Mouse (Mus musculus): Measurements from ENCODE around the gene Phactr4.

Gene Phactr4

DNA sequence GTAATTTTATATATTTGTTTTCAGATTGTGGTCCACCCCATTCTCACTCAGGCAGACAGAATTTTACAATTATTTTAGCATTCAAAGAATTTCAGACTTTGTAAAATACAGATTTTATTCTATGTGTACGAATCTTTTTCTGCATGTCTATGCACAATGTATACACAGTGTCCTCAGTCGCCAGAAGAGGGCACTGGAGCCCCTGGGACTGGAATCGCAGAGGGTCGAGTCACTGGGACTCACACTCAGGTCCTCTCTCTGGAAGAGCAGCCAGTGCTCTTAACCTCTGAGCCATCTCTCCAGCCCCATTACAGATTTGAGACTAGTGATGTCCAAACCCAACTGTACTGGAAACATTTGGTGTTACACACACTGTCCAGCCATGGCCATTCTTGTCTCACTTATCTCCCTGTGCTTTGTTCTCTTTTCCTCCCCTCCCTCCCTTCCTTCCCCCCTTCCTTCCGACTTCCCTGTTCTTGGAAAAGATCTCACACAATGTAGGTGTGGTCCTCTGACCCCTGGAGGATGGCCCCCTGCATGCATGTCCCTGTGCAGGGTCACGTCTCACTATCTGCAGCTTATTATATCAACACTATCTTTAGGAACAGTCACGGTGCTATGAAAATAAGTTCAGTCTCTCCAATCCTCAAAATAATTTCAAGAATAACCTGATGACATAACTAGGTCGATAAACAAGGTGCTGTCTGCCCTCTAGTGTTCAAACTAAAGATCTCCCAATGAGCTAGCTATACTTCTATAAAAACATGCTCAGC, 10.8 kb downstream of the Phactr4 start:
- DNase-seq, result no peak

DNA sequence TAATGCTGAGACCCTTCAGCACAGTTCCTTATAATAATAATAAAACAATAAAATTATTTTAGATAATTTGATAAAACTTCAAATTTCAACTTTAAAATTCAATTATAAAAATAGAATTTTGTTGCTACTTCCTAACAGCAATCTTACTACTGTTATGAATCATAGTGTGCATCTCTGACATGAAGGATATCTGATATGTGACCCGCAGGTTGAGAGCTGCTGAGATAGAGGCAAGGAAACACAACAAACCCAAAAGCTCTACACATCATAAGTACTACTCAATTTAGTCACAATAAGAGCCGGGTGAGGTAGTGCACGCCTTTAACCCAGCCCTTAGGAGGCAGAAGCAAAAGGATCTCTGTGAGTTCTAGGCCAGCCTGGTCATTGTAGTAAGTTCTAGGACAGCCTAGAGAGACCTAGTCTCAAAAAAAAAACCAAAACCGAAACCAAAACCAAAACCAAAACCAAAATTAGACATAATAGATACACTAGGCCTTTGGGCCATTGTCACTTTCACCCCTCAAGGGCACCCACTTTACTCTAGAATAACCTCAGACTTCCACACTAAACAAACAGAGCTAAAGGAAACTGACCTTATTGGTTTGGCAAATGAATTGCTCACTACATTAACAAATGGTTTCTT, 12.6 kb downstream of the Phactr4 start:
- DNase-seq, result no peak

DNA sequence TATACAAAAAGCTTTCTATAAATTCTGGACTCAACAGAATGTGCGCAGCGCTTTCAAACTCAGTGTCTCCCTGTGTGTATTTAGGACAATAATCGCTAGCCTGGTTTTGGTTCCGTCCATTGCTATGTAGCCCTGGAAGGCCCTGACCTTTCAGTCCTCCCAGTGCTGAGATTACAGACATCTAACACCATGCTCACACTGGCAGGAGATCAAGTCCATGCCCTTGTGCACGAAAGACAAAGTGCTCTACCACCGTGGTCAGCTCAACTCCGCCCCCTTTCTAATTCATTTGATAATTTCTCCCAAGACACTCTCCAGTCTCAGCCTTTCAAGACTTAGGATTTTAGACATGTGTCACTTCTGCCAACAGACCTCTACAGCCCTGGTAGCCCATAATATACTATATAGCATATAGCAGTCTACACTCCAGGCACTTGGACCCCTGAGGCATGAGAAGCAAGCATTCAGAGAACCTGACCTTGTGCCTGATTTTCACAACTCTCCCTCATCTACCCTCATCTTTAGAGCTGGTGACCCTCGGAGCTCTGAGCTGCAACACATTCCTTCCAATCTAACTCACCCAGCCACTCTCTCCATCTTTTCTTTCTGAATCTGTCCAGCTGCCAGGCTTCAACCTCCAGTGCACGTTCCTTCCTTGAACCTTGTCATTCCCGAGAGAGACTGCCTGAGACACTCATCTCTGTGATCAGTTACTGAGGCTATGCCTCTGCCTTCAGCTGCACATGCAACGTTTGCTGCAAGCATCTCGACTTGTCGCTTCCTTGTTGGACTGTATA, 15.7 kb downstream of the Phactr4 start:
- no peak for DNase-seq

DNA sequence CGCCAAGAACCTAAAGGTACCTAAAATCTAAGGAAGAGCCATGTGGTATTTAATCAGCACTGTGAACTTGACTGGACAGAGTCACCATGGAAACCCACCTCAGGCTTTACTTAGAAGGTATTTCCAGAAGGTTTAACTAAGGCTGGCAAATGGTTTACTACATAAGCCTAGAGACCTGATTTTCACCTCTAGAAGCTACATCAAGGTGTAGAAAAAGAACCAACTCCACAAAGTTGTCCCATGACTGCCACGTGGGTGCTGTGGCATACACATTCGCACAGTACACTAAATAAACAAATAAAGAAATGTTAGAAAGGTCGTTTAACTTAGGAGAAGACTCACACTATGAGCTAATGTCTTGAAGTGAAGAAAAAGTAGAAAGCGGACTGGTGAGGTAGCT, 17.7 kb downstream of the Phactr4 start:
- DNase-seq, result no peak

DNA sequence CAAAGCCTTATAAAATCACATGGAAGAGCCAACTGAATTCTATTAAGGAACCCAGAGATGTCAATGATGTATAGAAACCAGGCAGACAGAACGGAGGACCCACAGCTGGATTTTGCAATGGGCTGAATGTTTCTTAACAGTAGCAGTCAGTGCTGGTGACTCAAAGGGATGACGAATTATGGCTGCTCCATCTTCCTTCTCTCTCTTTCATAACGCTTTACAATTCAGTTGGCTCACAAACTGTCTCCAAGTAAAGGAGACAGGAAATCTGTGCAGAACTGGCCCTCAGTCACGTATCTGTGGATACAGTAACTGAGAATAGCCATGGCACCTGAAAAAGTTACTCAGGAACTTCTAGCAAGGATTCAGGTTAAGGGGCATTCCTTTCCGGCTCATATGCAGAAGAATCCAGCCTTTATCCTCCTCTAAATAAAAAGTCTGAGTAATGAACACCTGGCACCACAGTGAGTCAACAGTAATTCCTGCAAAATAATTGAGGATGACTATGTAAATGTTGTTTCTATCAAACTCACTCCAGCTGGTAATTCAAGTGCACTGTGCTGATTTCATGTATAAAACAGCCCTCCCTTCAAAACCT, 19.1 kb downstream of the Phactr4 start:
- DNase-seq, result peak; percentile 12

DNA sequence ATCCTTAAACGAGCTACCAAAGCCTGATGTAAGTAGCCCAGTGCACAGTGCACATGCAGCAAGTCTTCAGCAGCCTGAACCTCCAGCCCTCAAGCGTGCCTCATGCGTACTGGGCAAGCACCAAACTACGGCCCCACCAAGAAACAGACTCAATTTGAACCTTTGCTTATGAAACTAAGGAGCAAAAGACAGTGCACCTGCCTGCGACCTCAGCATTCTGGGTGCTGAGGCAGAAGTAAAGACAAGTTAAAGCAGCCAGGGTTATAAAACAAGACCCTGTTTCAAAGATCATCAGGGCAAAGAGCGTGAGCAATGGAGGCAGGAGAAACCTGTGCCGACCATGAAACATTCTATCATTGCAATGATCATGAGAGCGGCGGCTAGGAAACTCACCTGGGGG, 21.3 kb downstream of the Phactr4 start:
- DNase-seq, result no peak

DNA sequence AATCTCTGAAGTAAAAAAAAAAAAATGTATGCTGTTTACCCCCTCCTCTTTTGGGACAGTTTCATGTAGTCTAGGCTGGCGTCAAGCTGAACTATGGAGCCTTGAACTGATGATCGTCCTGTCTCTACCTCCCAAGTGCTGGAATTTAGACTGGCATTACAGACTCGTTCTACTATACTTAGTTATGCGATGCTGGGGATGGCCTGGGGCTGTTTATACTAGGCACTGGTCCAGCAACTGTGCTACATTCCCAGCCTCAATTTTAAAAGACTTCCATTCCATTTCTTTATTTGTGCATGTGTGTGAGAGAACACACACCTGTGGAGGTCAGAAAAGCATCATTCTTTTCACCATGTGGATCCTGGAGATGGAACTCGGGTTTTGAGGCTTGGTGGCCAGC, 23.4 kb downstream of the Phactr4 start:
- DNase-seq, result no peak

DNA sequence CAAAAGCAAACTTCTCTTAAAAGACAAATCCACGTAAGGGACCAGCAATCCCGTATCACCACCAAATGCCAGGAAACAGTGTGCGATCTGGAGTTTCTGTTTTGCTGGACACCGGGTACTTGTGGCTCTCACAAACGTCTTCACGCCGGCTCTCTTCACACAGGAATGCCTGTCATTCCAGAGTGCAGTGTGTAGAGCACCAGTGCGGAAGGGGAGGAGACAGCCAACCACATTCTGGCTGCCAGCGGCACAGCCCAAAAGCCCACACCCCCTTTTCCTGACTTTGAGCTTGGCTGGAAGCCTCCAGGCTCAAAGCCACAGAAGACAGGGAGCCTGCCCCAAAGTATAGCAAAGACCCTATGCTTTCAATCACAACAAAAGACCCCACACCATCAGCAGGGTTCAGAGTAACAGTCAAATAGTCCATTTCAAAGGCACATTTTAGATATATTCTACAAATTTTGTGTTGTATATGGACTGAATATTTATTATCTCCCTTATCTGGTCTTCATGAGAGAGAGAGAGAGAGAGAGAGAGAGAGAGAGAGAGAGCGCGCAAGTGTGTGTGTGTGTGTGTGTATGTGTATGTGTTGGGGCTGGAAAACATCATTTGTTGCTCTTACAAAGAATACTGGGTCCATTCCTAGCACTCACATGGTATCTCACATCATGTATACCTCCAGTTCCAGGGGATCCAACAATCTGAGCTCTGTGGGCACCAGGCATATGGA, 24.1 kb downstream of the Phactr4 start:
- DNase-seq, result no peak

DNA sequence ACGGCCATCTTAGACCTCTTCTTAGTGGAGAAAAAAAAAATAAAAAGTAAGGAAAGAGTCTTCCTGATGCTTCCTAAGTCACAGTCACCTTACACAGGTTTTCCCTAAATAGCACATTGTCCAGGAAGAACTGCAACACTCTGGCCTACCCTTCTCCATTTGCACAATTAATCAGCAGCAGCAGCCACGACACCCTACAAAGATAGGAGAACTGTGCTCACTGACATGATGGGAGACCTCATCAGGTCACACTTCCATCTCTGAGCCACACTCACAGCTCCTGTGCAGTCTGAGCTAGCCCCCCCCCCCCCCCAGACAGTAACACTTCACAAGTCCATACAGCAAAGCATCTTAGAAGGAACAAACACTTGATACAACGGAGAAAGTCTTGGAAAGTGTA, 25.2 kb downstream of the Phactr4 start:
- DNase-seq, result no peak

DNA sequence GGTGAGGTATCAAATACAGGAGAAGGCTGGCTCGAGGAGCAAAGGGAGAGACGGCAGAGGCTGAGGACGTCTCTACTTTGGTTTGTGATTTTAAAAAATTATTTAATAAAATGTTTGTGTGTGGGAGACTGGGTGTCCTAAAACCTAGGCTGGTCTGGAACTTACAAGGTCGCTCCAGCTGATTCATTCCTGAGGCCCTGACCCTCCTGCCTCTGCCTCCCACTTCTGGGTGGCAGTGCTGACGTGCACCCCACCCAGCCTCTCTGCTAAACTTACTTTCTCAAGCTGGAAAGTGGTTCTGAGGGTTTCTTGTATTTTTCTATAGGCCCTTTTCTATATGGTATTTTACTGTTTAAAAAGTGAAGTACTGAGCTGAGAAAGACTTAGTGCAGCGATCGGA, 26.0 kb downstream of the Phactr4 start:
- DNase-seq, result no peak

DNA sequence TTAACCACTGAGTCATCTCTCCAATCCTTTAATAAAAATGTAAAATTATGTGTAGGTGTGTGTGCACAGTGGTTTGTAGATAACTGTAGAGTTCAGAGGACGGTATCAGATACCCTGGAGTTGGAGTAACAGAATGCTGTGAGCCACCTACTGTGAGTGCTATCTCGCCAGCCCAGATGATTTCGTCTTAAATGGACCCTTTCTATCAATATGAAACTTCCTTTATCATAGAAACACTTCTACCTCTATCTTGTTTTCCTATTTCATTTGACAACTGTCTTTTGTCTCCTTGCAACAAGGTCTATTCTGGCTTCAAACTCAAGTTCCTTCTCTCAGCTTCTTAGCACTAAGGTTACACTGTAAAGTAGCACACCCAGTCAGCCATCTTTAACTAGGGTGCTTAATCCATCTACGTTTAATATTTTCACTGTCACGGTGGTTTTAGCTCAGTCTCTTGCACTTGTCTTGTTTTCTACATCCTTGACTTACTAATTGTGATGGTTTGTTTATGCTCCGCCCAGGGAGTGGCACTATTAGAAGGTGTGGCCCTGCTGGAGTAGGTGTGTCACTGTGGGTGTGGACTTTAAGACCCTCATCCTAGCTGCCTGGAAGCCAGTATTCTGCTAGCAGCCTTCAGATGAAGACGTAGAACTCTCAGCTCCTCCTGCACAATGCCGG, 31.1 kb downstream of the Phactr4 start:
- no peak for DNase-seq

DNA sequence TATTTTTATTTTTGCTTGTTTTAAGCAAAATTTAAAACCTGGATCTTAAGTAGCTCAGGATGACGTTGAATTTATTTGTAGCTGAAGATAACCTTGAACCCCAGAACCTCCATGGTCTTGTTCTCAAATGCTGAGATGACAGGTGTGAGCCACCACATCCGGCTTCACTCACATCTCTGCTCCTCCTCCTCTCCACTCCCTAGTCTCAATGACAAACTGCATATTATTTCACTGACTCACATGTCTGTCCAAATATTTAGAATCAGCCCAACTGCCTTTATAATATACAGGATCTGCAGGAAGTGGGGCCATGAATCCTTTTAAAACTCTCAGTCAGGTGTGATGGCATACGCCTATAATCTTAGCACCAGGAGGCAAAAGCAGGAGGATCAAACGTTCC, 33.0 kb downstream of the Phactr4 start:
- DNase-seq, result no peak

DNA sequence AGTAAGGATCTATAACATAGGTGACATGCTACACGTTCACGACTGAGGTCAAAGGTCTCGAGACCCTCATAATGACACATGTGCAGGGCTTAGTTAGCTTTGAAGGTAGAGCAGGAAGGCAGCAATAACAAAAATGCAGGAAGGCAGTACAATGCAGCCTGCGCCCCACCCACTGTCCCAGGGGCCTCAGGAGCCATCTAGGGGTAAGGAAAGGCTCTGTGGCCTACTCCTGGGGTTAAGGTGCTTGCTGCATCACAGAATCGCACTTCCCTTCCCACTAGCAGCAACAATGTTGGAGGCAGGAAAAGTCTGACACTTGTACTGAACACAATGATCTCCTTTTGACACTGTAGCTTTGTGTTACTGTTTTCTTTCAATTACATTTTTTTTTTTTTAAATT, 34.7 kb downstream of the Phactr4 start:
- DNase-seq, result no peak

DNA sequence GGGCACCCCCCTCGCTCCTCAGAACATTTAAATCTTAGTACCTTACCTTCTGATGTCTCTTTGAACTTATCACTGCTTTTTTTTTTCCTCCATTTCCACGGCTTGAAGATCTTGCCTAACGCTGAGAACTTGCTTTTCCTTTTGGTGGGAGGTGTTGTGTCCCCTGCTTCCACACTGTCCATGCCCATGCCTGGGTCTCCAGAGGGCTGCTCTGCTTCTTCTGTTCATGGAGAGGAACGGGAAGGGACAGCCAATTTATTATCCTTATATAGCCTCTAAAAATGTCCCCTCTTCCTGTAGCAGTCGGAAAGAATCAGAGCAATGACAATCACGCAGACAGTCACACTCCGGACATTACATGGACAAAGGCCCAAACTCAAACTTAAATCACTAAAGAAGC, 35.4 kb downstream of the Phactr4 start:
- DNase-seq, result no peak

DNA sequence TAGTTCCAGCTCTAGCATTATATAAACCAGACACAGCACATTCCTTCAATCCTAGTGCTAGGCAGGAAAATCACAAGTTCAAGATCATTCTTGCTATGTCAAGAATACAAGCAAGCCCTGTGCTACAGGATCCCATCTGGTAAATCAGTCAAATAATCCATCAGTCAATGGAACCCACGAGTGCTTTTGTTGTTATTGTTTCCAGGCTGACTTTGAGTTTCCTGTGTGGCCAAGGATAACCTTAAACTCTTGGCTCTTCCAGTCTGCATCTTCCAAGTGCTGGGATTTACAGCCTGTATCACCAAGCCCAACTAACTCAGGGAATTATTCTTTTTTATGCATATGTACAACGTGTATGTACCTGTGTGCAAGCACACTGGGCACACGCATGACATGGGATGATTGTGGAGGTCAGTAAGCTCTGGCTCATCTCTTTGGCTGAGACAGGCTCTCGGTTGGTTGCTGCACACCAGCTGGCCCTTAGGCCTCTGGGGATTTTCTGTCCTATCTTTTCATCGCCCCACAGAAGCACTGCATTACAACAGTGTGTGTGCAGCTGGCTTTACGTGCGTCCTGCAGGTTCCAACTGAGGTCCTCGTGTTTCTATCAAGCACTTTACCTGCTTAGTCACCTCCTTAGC, 36.4 kb downstream of the Phactr4 start:
- DNase-seq, result no peak

DNA sequence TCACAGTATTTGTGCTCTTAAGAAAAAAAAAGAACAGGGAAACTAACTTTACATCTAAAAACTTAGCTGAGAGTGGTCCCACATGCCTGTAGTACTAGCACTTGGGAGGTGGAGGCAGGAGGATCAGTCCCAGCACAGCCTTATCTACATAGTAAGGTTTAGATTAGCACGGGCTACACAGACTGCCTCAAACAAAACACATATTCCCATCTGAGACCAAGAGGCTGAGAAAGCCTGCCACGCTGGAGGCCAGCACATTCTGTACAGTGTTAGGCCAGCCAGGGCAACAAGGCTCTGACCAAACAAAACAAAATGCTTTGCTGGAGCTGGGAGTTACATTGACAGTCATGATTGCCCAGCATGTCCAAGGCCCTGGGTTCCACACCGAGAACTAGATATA, 38.8 kb downstream of the Phactr4 start:
- no peak for DNase-seq

DNA sequence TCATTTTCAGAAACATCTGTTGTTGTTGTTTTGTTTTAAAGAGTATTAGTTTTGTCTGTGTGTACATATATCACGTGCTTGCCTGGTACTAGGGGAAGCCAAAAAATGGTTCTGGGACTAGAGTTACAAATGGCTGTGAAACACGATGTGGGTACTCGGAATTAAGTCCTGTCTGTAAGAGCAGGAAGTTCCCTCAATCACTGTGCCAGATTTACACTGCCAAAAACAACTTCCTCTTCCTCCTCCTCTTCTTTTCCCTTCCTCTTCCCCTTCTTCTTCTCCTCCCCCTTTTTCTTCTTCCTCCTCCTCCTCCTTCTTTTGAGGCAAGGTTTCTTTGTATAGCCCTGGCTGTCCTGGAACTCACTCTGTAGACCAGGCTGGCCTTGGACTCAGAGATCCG, 40.0 kb downstream of the Phactr4 start:
- DNase-seq, result no peak

DNA sequence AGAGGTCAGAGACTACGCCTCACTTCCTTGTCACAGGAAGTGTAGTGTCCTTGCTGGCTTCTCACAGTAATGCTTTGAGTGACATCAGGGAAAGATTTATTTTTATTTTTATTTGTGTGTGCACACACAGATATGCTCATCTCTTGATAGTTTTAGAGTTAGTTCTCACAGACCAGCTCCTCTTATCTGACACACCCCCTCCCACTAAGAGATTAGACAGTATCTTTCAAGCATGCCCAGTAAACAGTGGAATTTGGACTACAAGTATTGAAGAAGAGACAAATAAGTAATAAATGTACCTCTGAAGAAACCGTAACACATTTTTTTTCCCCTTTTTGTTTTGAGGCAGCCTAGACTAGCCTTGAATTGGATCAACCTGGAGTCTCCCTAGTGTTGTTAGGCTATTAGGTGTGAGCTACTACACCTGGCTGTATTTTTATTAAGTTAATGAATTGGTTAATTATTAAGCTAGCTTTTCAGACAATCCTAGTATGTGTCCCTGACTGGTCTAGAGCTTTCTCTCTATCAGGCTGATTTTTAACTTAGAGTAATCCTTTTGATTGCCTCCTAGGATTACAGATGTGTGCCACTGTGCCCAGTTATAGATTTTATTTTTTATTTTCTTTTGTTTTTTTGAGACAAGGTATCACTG, 41.2 kb downstream of the Phactr4 start:
- DNase-seq, result no peak

DNA sequence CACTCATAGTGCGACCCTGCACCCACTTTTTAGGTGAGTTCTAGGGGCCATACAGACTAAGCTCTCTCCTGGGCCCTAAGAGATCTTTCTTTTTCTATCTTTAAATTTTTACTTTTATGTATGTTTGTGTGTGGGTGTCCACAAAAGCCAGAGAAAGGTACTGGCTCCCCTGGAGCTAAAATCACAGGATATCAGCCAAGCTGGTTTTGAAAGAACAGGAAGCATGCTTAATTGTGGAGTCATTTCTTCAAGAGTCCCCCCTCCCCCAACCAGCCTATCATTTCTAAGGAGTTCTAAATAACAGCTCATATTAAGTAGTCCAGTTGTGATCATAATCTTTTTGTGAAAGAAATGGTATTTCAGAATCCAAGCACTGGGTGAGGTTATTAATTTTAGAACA, 48.5 kb downstream of the Phactr4 start:
- DNase-seq, result no peak

DNA sequence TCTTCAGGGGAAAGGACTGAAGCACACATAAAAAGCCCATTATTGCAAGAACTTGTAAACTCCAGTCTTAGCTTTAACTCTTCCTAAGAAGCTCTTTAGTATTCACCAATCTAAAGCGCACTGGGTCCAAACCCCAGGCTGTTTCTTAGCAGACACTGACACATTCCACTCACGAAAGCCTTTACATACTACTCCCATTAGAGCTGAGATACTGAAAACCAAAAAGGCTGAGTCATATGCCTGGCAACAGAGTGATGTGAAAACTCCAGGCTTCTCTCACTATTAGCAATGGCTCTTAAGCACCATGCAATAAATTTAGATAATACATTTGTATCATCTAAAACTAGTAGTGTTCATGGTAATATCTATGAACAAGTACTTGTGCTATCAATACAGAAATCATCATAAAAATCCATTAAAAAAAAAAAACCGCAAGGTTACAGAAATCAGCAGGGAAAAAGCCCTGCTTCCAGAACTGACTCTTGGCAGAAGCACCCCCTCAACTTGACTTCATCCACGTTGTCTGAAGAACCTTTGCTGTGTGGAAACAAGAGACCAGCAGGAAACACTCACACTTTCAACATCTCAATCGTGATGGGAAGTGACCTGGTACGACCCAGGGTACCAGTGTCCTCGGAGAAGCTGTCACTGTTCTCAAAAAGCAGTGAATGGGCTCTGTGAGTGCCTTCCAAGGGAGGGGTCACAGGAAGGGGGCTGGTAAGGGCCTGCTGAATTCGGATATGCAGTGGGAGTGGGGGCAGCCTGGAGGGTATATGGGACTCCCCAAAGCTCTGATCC, 52.1 kb downstream of the Phactr4 start:
- no peak for DNase-seq

All from right cerebral cortex, adult 18-20 months (tissue).